Mouse (Mus musculus): ENCODE results near the gene Olfr455. TPM values are rescaled to one million over a fixed set of nuclear protein-coding genes. Genes with fewer than 3 reads are reported as not detected.

The Olfr455 gene
- polyA plus RNA-seq, 1 experiment from 2014 or later = not detected

Other genes with a start within 250 kb of the Olfr455 start
- 5.4 and 6.2 TPM in 2 replicates for gene Fam131b, start 222.9 kb downstream of the Olfr455 start, polyA plus RNA-seq (2015; fragmentation: Nextera tagmentation; extraction: Ambion mirVana)
- 33.1 and 37.6 TPM in 2 replicates for gene Zyx, start 198.0 kb downstream of the Olfr455 start, polyA plus RNA-seq (2015; fragmentation: Nextera tagmentation; extraction: Ambion mirVana)
- gene Epha1, start 174.3 kb downstream of the Olfr455 start, polyA plus RNA-seq (2015; fragmentation: Nextera tagmentation; extraction: Ambion mirVana) = 0.14 and 0.20 TPM in 2 replicates
- not detected in 2 replicates for gene Tas2r143, start 147.3 kb downstream of the Olfr455 start, polyA plus RNA-seq (2015; fragmentation: Nextera tagmentation; extraction: Ambion mirVana)
- not detected in 2 replicates for gene Tas2r135, start 142.2 kb downstream of the Olfr455 start, polyA plus RNA-seq (2015; fragmentation: Nextera tagmentation; extraction: Ambion mirVana)
- not detected in 2 replicates for gene Tas2r126, start 113.1 kb downstream of the Olfr455 start, polyA plus RNA-seq (2015; fragmentation: Nextera tagmentation; extraction: Ambion mirVana)
- not detected in 2 replicates for gene Olfr458, start 82.4 kb downstream of the Olfr455 start, polyA plus RNA-seq (2015; fragmentation: Nextera tagmentation; extraction: Ambion mirVana)
- gene Olfr457, start 71.3 kb downstream of the Olfr455 start, polyA plus RNA-seq (2015; fragmentation: Nextera tagmentation; extraction: Ambion mirVana) = not detected in 2 replicates
- not detected in 2 replicates for gene Olfr456, start 60.4 kb downstream of the Olfr455 start, polyA plus RNA-seq (2015; fragmentation: Nextera tagmentation; extraction: Ambion mirVana)
- not detected in 2 replicates for gene Tcaf3, start 50.1 kb upstream of the Olfr455 start, polyA plus RNA-seq (2015; fragmentation: Nextera tagmentation; extraction: Ambion mirVana)
- 1.3 and 1.7 TPM in 2 replicates for gene Tcaf2, start 97.7 kb upstream of the Olfr455 start, polyA plus RNA-seq (2015; fragmentation: Nextera tagmentation; extraction: Ambion mirVana)
- 206 and 210 TPM in 2 replicates for gene Tcaf1, start 162.5 kb upstream of the Olfr455 start, polyA plus RNA-seq (2015; fragmentation: Nextera tagmentation; extraction: Ambion mirVana)
- gene Olfr453, start 191.8 kb upstream of the Olfr455 start, polyA plus RNA-seq (2015; fragmentation: Nextera tagmentation; extraction: Ambion mirVana) = not detected in 2 replicates
- gene Olfr38, start 208.8 kb upstream of the Olfr455 start, polyA plus RNA-seq (2015; fragmentation: Nextera tagmentation; extraction: Ambion mirVana) = not detected in 2 replicates
- gene Olfr452, start 237.5 kb upstream of the Olfr455 start, polyA plus RNA-seq (2015; fragmentation: Nextera tagmentation; extraction: Ambion mirVana) = not detected in 2 replicates

Data from forebrain, embryonic 15.5 days (tissue).